Mouse (Mus musculus) heart, adult 8-10 months (tissue): Measurements from ENCODE around the gene Slc26a1. TPM values are rescaled to one million over a fixed set of nuclear protein-coding genes. Genes with fewer than 3 reads are reported as not detected.
A peak's percentile ranks its signal among the peaks of the same experiment; 100 is the strongest.

Experiments used
- DNase-seq: peaks from one replicate; pipeline ENCODE4 v3.0.0; 2022; ENCODE audit warnings: low spot score
- total RNA-seq, 4 experiments: library from RNA; stranded (reverse); gene quantifications; 2 replicates each; pipeline ENCODE4 v1.2.4; 2022

Gene Slc26a1
- total RNA-seq, result under 1 TPM in 1 of 4 experiments, not detected in 3; 0.06 TPM

- no peak for DNase-seq
Observed at GRCm38 (mm10) chr5:108675251-108675816, at the start of gene Slc26a1. TSS of gene Slc26a1 (minus strand) at chr5:108675569.

- no peak for DNase-seq
Observed at GRCm38 (mm10) chr5:108724006-108724405, 48.6 kb upstream of the Slc26a1 start.

GRCm38 (mm10) chr5:108719761-108720160, 44.4 kb upstream of the Slc26a1 start:
- DNase-seq, result no peak

GRCm38 (mm10) chr5:108718051-108718450, 42.7 kb upstream of the Slc26a1 start:
- no peak for DNase-seq

GRCm38 (mm10) chr5:108715974-108716373, 40.6 kb upstream of the Slc26a1 start:
- no peak for DNase-seq

- DNase-seq, result no peak
Observed at GRCm38 (mm10) chr5:108714149-108714548, 38.8 kb upstream of the Slc26a1 start.

- DNase-seq, result no peak
Observed at GRCm38 (mm10) chr5:108713691-108714090, 38.3 kb upstream of the Slc26a1 start.

GRCm38 (mm10) chr5:108713096-108713495, 37.7 kb upstream of the Slc26a1 start:
- DNase-seq, result no peak

GRCm38 (mm10) chr5:108711968-108712367, 36.6 kb upstream of the Slc26a1 start:
- DNase-seq, result no peak

- no peak for DNase-seq
Observed at GRCm38 (mm10) chr5:108708981-108709731, 33.8 kb upstream of the Slc26a1 start.

- no peak for DNase-seq
Observed at GRCm38 (mm10) chr5:108708419-108708818, 33.0 kb upstream of the Slc26a1 start.

- no peak for DNase-seq
Observed at GRCm38 (mm10) chr5:108707758-108708157, 32.4 kb upstream of the Slc26a1 start.

- DNase-seq, result no peak
Observed at GRCm38 (mm10) chr5:108703754-108704626, 28.6 kb upstream of the Slc26a1 start.

- no peak for DNase-seq
Observed at GRCm38 (mm10) chr5:108701341-108702021, 26.1 kb upstream of the Slc26a1 start.

GRCm38 (mm10) chr5:108700346-108700745, 25.0 kb upstream of the Slc26a1 start:
- DNase-seq, result no peak

- no peak for DNase-seq
Observed at GRCm38 (mm10) chr5:108697341-108697753, 22.0 kb upstream of the Slc26a1 start.

- no peak for DNase-seq
Observed at GRCm38 (mm10) chr5:108696542-108696941, 21.2 kb upstream of the Slc26a1 start.

- DNase-seq, result no peak
Observed at GRCm38 (mm10) chr5:108695861-108696260, 20.5 kb upstream of the Slc26a1 start.

- DNase-seq, result no peak
Observed at GRCm38 (mm10) chr5:108694352-108695261, 19.2 kb upstream of the Slc26a1 start.

GRCm38 (mm10) chr5:108693872-108694288, 18.5 kb upstream of the Slc26a1 start:
- DNase-seq, result peak; percentile 79

- DNase-seq, result no peak
Observed at GRCm38 (mm10) chr5:108692271-108692670, 16.9 kb upstream of the Slc26a1 start, which contains the start of gene Fgfrl1. TSS of gene Fgfrl1 (plus strand) at chr5:108692382.
